Mouse (Mus musculus): ENCODE data around the gene Mylk2. TPM values are rescaled to one million over a fixed set of nuclear protein-coding genes. Genes with fewer than 3 reads are reported as not detected.

Gene Mylk2
- total and polyA plus RNA-seq, 3 experiments = 0.47 to 2.4 (median 1.3) TPM

DNA sequence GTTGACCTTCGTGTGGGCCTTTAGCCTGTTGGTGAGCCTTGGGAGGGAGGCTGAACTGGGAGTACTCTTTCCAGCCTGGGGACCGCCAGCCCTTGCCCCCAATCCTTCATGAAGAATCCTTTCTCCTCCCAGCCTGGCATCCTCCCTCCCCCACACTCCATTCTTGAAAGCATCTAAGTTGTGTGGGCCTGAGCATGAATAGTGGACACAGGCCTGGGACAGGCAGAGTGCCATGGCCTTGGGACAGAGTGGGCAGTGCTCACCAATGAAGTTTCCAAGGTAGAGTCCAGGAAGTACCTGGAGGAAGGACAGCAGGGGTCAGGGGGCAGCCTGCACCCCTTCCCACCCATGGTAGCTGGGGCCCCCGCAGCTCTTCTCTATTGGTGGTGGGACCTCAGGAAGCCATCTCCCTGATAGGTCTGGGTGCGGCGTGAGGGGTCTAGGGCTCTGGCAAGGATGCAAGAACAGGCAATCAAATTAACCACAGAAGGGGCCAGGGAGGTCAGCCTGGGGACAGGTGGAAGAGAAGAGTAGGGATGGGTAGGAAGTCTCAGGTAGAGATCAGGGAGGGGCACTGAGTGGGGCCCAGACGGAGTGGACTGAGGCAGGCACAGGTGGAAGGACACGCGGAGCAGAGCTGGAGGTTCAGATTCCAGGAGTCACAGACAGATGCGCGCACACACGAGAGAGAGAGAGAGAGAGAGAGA, 39.4 kb downstream of the Mylk2 start:
- no peaks in the 10 kb centered on the region for H3K9me3 ChIP-seq (replicated peaks; ENCODE audit: low read length)
- H3K36me3 ChIP-seq (replicated peaks in 1 of 2; ENCODE audit: control insufficient read depth in 1 of 2, insufficient read depth in 1 of 2, low read length in 1 of 2) = no peaks in the 10 kb centered on the region
- H3K27me3 ChIP-seq (replicated peaks) = peaks cover 92% of the 10 kb centered on the region
- no peak for TF ChIP-seq JUN (IDR thresholded peaks at IDR 0.05; ENCODE audit: insufficient read depth, low read depth, low read length)
- no peak for TF ChIP-seq HCFC1 (IDR thresholded peaks at IDR 0.05; ENCODE audit: low read depth, low read length)
- TF ChIP-seq MYC (IDR thresholded peaks at IDR 0.05; ENCODE audit: low read depth, low read length) = no peak
- no peak for TF ChIP-seq NELFE (IDR thresholded peaks at IDR 0.05; ENCODE audit: low read depth, low read length)
- no peak for TF ChIP-seq UBTF (IDR thresholded peaks at IDR 0.05; ENCODE audit: low read depth, low read length)
- no peak for TF ChIP-seq CHD2 (IDR thresholded peaks at IDR 0.05; ENCODE audit: low read length)
- no peak for TF ChIP-seq E2F4 (IDR thresholded peaks at IDR 0.05; ENCODE audit: insufficient replicate concordance, low read depth, low read length)
- TF ChIP-seq RCOR1 (conservative IDR thresholded peaks at IDR 0.05; ENCODE audit: low read depth, low read length) = no peak
- TF ChIP-seq KAT2A (IDR thresholded peaks at IDR 0.05; ENCODE audit: insufficient replicate concordance, low read length) = no peak
- no peak for TF ChIP-seq MAFK (IDR thresholded peaks at IDR 0.05; ENCODE audit: insufficient replicate concordance, low read length)
- TF ChIP-seq POLR2A (IDR thresholded peaks at IDR 0.05; ENCODE audit: low read depth, low read length) = no peak
- no peak for TF ChIP-seq ZKSCAN1 (IDR thresholded peaks at IDR 0.05; ENCODE audit: borderline replicate concordance, low read depth, low read length)
- no peak for TF ChIP-seq ZC3H11A (IDR thresholded peaks at IDR 0.05; ENCODE audit: low read depth, low read length)
- TF ChIP-seq ELF1 (IDR thresholded peaks at IDR 0.05; ENCODE audit: low read depth, low read length) = no peak
- no peak overlapping the region for H3K27ac ChIP-seq (ENCODE audit: insufficient read depth, low read depth)
- peak overlapping the region; percentile 97; the same call in 1 of the 2 replicates for H3K4me2 ChIP-seq (ENCODE audit: insufficient read depth, low read depth, poor library complexity, severe bottlenecking)
- no peak overlapping the region for H3K4me3 ChIP-seq (replicated peaks in 1 of 3; ENCODE audit: low read depth in 2 of 3, low read length in 2 of 3, poor library complexity in 1 of 3)
- DNase-seq (ENCODE audit: extremely low read depth) = no peak
- peaks cover 8% of the 10 kb centered on the region in 2 experiments; a peak in 3 of 4 replicates for H3K4me1 ChIP-seq (ENCODE audit: control insufficient read depth in 1 of 2, insufficient read depth in 2 of 2)
- H3K79me2 ChIP-seq (replicated peaks; ENCODE audit: control insufficient read depth, extremely low read depth, insufficient read depth, poor library complexity, severe bottlenecking) = no peaks in the 10 kb centered on the region
- in situ Hi-C loops (cut with MboI; ENCODE audit: low pct_ligation_motif_present, low pct_unique_long_range_greater_than_20kb, low sequenced_read_pairs) (no loop called here), dilution Hi-C loops (cut with MboI; ENCODE audit: extremely low pct_ligation_motif_present, extremely low pct_unique_long_range_greater_than_20kb, low sequenced_read_pairs) (no loop called here)
- no peak overlapping the region for H3K9ac ChIP-seq (ENCODE audit: insufficient read depth, low read depth)

GRCm38 (mm10) chr2:152951065-152951849, 40.1 kb downstream of the Mylk2 start, which contains the start of gene Dusp15:
Gene Dusp15 (minus strand): TSS chr2:152951698.
- no peaks in the 10 kb centered on the region for H3K36me3 ChIP-seq (replicated peaks in 1 of 2; ENCODE audit: control insufficient read depth in 1 of 2, insufficient read depth in 1 of 2, low read length in 1 of 2)
- H3K9ac ChIP-seq (ENCODE audit: insufficient read depth, low read depth) = peak within 1 kb of the TSS; percentile 29; the same call in 1 of the 2 replicates
- dilution Hi-C loops (cut with MboI; ENCODE audit: extremely low pct_ligation_motif_present, extremely low pct_unique_long_range_greater_than_20kb, low sequenced_read_pairs) (no loop called here), in situ Hi-C loops (cut with MboI; ENCODE audit: low pct_ligation_motif_present, low pct_unique_long_range_greater_than_20kb, low sequenced_read_pairs) (no loop called here)
- peak within 1 kb of the TSS; percentile 97 for H3K4me2 ChIP-seq (ENCODE audit: insufficient read depth, low read depth, poor library complexity, severe bottlenecking)
- H3K27me3 ChIP-seq (replicated peaks) = peaks cover 92% of the 10 kb centered on the region
- peak within 1 kb of the TSS; percentile 16 to 68 (median 25) for H3K4me3 ChIP-seq (replicated peaks in 1 of 3; ENCODE audit: low read depth in 2 of 3, low read length in 2 of 3, poor library complexity in 1 of 3)
- H3K79me2 ChIP-seq (replicated peaks; ENCODE audit: control insufficient read depth, extremely low read depth, insufficient read depth, poor library complexity, severe bottlenecking) = no peaks in the 10 kb centered on the region
- H3K27ac ChIP-seq (ENCODE audit: insufficient read depth, low read depth) = no peak within 1 kb of the TSS
- H3K4me1 ChIP-seq (ENCODE audit: control insufficient read depth in 1 of 2, insufficient read depth in 2 of 2) = peaks cover 8% of the 10 kb centered on the region in 2 experiments; a peak in 3 of 4 replicates
- TF ChIP-seq USF1 (IDR thresholded peaks at IDR 0.05; ENCODE audit: low read depth, low read length) (peak; percentile 13; the same call in 1 of the 2 replicates), MAZ (IDR thresholded peaks at IDR 0.05; ENCODE audit: low read depth, low read length) (no peak), BHLHE40 (IDR thresholded peaks at IDR 0.05; ENCODE audit: low read depth, low read length) (0 out of 2 replicates have a peak, but pooled peaks have one; percentile 28)
- no peak for DNase-seq (ENCODE audit: extremely low read depth)
- no peaks in the 10 kb centered on the region for H3K9me3 ChIP-seq (replicated peaks; ENCODE audit: low read length)
